Mouse (Mus musculus) effector memory CD4-positive, alpha-beta T cell, adult 5 months (primary cell): ENCODE data around the gene Krt42. TPM values are rescaled to one million over a fixed set of nuclear protein-coding genes. Genes with fewer than 3 reads are reported as not detected.

Experiments
- polyA plus RNA-seq: library from polyadenylated mRNA; unstranded; fragments of 100-300 nt; shearing (Covaris generic); gene quantifications from one replicate; pipeline ENCODE4 v1.2.1, GENCODE M21; 2017

Krt42 gene
- polyA plus RNA-seq, result not detected

GRCm38 (mm10) chr11:100269821-100270332 is at the start of gene Krt42:
Gene Krt42, minus strand, starts transcription at chr11:100269871.

DNA sequence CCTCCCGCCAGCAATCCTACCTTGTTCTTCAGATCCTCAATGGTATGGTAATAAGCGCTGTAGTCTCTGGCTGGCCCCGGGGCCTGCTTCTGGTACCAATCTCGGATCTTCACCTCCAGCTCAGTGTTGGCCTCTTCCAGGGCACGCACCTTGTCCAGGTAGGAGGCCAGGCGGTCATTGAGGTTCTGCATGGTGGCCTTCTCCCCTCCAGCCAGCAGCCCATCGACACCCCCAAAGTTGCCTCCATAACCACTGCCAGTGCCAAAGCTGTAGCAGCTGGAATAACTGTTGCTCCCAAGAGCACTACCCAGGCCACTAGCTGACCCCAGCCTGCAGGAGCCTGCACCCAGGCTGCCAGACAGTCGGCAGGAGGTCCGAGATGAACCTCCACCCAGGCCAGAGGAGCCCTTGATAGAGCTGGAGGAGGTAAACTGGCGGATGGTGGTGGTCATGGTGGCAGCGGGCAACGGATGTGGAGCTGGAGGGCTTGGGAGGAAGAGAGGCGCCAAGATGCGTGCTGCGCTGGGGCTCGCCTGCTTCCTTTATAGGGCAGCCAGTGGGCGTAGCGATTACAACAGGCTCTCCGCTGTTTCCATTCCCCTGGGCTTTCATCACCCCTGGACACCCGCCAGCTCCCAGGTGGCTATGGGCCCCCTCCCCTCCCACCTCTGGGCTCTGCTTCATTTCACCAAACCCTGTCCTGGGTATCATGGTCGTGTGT is 9.0 kb downstream of the Krt42 start, which contains the start of gene Krt17:
Krt17 (minus strand) TSS at position 516 of the 721 bp plus-strand sequence.

DNA sequence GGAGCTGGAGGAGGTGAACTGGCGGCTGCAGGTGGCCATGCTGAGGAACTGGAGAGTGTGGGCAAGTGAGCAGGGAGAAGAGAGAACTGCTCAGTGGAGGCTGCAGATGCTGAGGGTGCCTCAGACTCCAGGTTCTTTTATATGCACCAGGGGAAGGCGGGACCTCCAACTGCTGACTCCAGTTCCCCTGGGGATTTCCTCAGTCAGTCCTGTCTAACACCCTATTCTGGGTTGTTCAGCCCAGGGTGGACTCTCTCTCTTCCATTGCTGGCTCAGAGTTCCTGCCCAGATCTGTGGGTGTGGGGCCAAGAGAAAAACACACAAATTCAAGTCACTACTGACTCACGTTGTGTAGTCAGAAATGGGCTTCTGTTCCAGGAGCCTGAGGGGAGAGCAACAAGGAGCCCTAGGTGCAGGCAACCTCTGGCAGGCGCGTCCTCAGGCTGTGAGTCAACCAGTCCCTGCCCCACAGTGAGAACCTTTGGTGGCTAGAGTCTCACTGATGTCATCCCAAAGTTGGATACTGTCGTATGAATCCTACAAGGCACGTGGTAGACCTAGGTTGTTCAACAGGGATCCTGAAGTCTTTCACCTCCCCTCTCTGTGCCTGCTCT is 20.7 kb downstream of the Krt42 start, which contains the start of gene Krt16:
Krt16 (minus strand) TSS at position 51 of the 614 bp plus-strand sequence.

Other genes starting within 250 kb of the Krt42 start
- not detected for gene Krt33b, start 240.0 kb downstream of the Krt42 start, polyA plus RNA-seq
- gene Krt34, start 228.3 kb downstream of the Krt42 start, polyA plus RNA-seq, result not detected
- not detected for gene Krt31, start 219.3 kb downstream of the Krt42 start, polyA plus RNA-seq
- gene Krt32, start 181.6 kb downstream of the Krt42 start, polyA plus RNA-seq, result not detected
- gene Krt35, start 173.6 kb downstream of the Krt42 start, polyA plus RNA-seq, result not detected
- not detected for gene Krt36, start 164.2 kb downstream of the Krt42 start, polyA plus RNA-seq
- gene Krt13, start 148.3 kb downstream of the Krt42 start, polyA plus RNA-seq, result not detected
- gene Krt15, start 133.9 kb downstream of the Krt42 start, polyA plus RNA-seq, result not detected
- not detected for gene Krt19, start 121.2 kb downstream of the Krt42 start, polyA plus RNA-seq
- gene Krt9, start 76.6 kb downstream of the Krt42 start, polyA plus RNA-seq, result not detected
- not detected for gene Krt14, start 62.3 kb downstream of the Krt42 start, polyA plus RNA-seq
- not detected for gene Krt16, start 21.0 kb downstream of the Krt42 start, polyA plus RNA-seq
- gene Krt17, start 8.8 kb downstream of the Krt42 start, polyA plus RNA-seq, result 0.24 TPM
- gene Eif1, start 50.0 kb upstream of the Krt42 start, polyA plus RNA-seq, result 5,204 TPM
- gene Gast, start 64.5 kb upstream of the Krt42 start, polyA plus RNA-seq, result not detected
- 1.3 TPM for gene Hap1, start 86.3 kb upstream of the Krt42 start, polyA plus RNA-seq
- gene Jup, start 127.9 kb upstream of the Krt42 start, polyA plus RNA-seq, result 0.87 TPM
- not detected for gene P3h4, start 145.0 kb upstream of the Krt42 start, polyA plus RNA-seq
- gene Fkbp10, start 145.8 kb upstream of the Krt42 start, polyA plus RNA-seq, result not detected
- gene Nt5c3b, start 171.9 kb upstream of the Krt42 start, polyA plus RNA-seq, result 86.3 TPM
- gene Klhl10, start 172.0 kb upstream of the Krt42 start, polyA plus RNA-seq, result 0.42 TPM
- 6.8 TPM for gene Klhl11, start 202.9 kb upstream of the Krt42 start, polyA plus RNA-seq